Mouse (Mus musculus) hindbrain, embryonic 15.5 days (tissue): Measurements from ENCODE around the gene Prss41. TPM values are rescaled to one million over a fixed set of nuclear protein-coding genes. Genes with fewer than 3 reads are reported as not detected.

ENCODE experiments used
- ATAC-seq: fragments of 200-750 bp; cut with Nextera tagmentation; 2 replicates; pipeline ENCODE4 v1.8.0; 2017; ENCODE audit warnings: low read depth, moderate number of reproducible peaks, moderate TSS enrichment; ENCODE audit not compliant: low FRiP score
- H3K27ac ChIP-seq: fragments of 300-500 bp; sonication (generic); replicated peaks from 2 replicates; pipeline ENCODE4 v1.5.1; 2015; ENCODE audit warnings: mild to moderate bottlenecking, inconsistent platforms
- H3K27me3 ChIP-seq: fragments of 300-500 bp; sonication (generic); 2 replicates; pipeline ENCODE4 v1.6.1; 2015; ENCODE audit warnings: control low read depth, inconsistent platforms
- H3K36me3 ChIP-seq: fragments of 300-500 bp; sonication (generic); 2 replicates; pipeline ENCODE4 v1.6.1; 2015; ENCODE audit warnings: control low read depth, inconsistent platforms
- H3K4me1 ChIP-seq: fragments of 300-500 bp; sonication (generic); replicated peaks from 2 replicates; pipeline ENCODE4 v1.6.1; 2015; ENCODE audit warnings: control low read depth, inconsistent platforms
- H3K4me2 ChIP-seq: fragments of 300-500 bp; sonication (generic); 2 replicates; pipeline ENCODE4 v1.6.1; 2015; ENCODE audit warnings: moderate library complexity, mild to moderate bottlenecking, inconsistent platforms
- H3K4me3 ChIP-seq: fragments of 300-500 bp; sonication (generic); 2 replicates; pipeline ENCODE4 v1.5.1; 2015; ENCODE audit warnings: mild to moderate bottlenecking, inconsistent platforms
- H3K9ac ChIP-seq: fragments of 300-500 bp; sonication (generic); 2 replicates; pipeline ENCODE4 v1.6.1; 2015; ENCODE audit warnings: inconsistent platforms
- H3K9me3 ChIP-seq: fragments of 300-500 bp; sonication (generic); 2 replicates; pipeline ENCODE4 v1.6.1; 2016; ENCODE audit warnings: control low read depth, inconsistent platforms
- WGBS: fragments of 180-500 bp; shearing (Covaris S2); methylation state at CpG from one replicate; pipeline ENCODE4 v1.1.7; 2015; 5-methylcytosine and 5-hydroxymethylcytosine counted together
- polyA plus RNA-seq: library from polyadenylated mRNA; unstranded; fragments of >200 nt; fragmentation: Nextera tagmentation; extraction: Ambion mirVana; gene quantifications from 2 replicates; pipeline ENCODE4 v1.2.1, GENCODE M21; 2015

Gene Prss41
- polyA plus RNA-seq, 1 experiment from 2014 or later, result 1.3 TPM

DNA sequence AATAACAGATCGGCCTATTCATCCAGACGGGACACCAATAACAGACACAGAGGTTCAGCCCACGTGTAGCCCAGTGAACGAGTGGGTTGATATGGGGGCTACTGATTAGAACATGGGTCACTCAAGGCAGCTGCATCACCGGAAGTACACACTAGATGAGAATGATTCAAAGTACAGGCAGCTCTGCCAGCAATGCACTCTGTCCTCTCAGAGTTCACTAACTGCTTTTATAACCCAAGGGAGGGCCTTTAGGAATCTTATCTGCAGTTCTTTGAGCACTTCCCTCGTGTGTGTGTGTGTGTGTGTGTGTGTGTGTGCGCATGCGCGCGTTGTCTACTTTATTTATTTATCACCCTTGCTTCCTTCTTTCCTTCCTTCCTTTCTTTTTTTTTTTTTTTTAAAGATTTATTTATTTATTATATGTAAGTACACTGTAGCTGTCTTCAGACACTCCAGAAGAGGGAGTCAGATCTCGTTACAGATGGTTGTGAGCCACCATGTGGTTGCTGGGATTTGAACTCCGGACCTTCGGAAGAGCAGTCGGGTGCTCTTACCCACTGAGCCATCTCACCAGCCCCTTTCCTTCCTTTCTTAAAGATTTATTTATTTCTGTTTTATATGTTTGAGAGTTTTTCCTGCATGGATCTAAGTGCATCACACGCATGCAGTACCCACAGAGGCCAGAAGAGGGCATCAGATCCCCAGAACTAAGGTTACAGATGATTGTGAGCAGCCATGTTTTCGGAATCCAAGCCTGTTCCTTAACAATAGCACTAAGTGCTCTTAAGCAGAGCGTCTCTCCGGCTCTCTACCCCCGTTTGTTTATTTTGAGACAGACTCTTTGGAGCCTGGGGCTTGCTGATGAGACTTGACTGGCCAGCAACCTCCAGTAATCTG, 7.1 kb upstream of the Prss41 start:
- WGBS, result 64% methylated on average over 18 of the region's 19 CpGs
- Histone ChIP-seq H3K27ac (no peak overlapping the region), H3K4me3 (no peak overlapping the region), H3K9me3 (no peaks in the 10 kb centered on the region), H3K27me3 (no peaks in the 10 kb centered on the region), H3K4me2 (no peak overlapping the region), H3K9ac (no peak overlapping the region), H3K36me3 (no peaks in the 10 kb centered on the region), H3K4me1 (no peaks in the 10 kb centered on the region)
- ATAC-seq, result peak; percentile 49

DNA sequence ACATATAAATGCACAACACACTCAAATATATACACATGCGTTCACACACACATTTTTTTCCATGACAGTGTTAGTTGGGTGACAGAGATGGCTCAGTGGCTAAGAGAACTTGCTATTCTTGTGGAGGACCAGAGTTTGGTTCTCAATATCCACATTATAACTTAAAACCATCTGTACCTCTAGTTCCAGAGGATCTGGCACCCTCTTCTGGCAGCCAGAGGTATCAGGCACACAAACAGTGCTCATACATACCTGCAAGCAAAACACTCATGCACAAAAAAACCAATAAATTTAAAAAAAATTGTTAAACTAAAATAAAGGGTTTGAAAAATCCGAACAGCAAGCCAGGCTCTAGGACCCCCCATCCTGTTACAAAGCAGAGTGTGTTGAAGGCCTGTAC, 6.1 kb upstream of the Prss41 start:
- H3K4me3 ChIP-seq, result no peak overlapping the region
- 64% methylated on average over 2 of the region's 2 CpGs for WGBS
- H3K27ac ChIP-seq, result no peak overlapping the region
- H3K9me3 ChIP-seq, result no peaks in the 10 kb centered on the region
- H3K4me1 ChIP-seq, result no peaks in the 10 kb centered on the region
- ATAC-seq, result no peak
- no peaks in the 10 kb centered on the region for H3K27me3 ChIP-seq
- no peaks in the 10 kb centered on the region for H3K36me3 ChIP-seq
- H3K4me2 ChIP-seq, result no peak overlapping the region
- no peak overlapping the region for H3K9ac ChIP-seq

DNA sequence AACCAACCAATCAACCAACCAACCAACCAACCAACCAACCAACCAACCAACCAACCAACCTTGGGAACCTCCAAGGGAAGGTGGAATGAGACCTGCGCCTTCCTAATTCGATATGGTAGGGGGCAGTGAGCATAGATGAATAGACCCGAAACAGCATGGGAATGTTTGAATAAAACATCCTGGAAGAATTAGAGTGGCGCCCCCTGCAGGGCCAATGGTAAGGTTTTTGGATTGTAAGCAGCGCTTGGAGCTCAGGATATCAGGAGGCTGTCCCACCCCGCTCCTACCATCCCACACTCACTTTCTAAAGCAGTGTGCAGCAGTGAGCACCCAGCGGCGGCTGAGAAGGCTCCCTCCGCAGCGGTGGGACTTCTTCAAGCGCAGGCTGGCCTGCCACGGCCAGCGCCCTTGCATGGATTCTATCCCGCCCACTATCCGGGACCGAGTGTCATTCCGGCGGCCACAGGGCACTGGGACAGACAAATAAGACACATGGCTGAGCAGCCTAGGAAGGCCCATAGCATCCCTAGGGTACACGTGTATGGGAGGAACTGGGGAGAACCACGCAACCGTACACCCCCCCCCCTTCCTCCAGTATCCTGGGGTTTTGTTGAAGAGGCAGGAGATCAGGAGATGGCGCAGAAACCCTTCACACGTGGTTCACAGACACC, 696 bp downstream of the Prss41 start:
- H3K4me2 ChIP-seq, result peak overlapping the region; percentile 38
- no peak overlapping the region for H3K27ac ChIP-seq
- no peak for ATAC-seq

DNA sequence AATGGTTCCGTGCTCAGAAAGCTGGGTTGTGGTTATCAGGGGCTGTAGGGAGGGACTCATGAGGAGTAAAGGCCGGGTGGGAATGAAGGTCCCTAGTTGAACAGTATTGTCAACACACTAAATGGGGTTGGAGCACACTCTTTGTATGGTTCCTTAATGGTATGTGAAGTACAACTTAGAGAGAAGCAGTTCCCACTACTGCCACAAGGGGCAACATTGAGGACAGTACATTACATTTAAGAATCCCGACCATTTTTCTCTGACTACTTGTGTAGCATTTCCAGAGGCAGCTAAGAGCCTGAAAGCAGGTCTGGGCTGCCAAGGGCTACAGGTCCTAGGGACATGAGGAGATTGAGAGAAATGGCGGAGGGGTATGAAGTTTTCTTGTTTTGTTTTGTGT, 2.8 kb downstream of the Prss41 start:
- 33% methylated on average over 4 of the region's 4 CpGs for WGBS
- Histone ChIP-seq H3K27ac (no peak overlapping the region), H3K4me3 (no peak overlapping the region), H3K4me1 (no peaks in the 10 kb centered on the region), H3K9me3 (no peaks in the 10 kb centered on the region), H3K4me2 (no peak overlapping the region), H3K36me3 (no peaks in the 10 kb centered on the region), H3K27me3 (no peaks in the 10 kb centered on the region), H3K9ac (no peak overlapping the region)
- no peak for ATAC-seq

More for the DNA sequence above, 696 bp downstream of the Prss41 start:
- Histone ChIP-seq H3K36me3 (no peaks in the 10 kb centered on the region), H3K4me3 (0 out of 2 replicates have a peak overlapping the region, but pooled peaks have one; percentile 8), H3K9me3 (no peaks in the 10 kb centered on the region), H3K4me1 (no peaks in the 10 kb centered on the region), H3K27me3 (no peaks in the 10 kb centered on the region), H3K9ac (no peak overlapping the region)
- 38% methylated on average over 23 of the region's 23 CpGs for WGBS

DNA sequence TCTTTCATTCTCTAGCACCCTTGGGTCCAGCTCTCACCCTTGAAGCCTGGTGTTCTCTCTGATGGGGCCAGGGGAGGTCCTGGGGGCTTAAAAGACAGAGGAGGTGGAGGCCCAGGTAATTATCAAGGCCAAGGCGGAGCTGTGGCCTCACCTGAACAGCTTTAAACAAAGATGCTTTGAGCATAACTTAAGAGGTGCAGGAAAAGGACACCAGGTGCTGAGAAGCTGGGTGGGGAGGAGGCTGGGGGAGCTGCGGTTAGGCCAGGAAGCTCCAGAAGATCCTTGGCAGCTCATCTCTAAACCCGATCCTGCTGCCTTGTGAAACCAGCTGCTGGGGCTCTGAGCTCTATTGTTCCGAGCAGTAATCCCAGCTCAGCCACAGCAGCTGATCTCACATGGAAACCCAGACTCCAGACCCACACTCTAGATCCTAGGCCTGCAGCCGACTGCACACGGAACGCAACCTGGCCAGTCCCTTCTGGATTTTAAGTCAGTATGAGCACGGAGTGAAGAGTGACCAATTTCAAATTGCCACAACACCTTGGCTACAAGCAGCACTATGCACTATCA, 7.9 kb downstream of the Prss41 start, which contains the start of gene Prss33:
TSS of gene Prss33 (minus strand) at position 51 of the 570 bp plus-strand sequence.
- 78% methylated on average over 8 of the region's 8 CpGs for WGBS
- no peaks in the 10 kb centered on the region for H3K36me3 ChIP-seq
- peaks cover 14% of the 10 kb centered on the region; the same call in 1 of the 2 replicates for H3K27me3 ChIP-seq
- no peaks in the 10 kb centered on the region for H3K4me1 ChIP-seq
- ATAC-seq, result no peak
- no peak within 1 kb of the TSS for H3K4me3 ChIP-seq
- no peak within 1 kb of the TSS for H3K4me2 ChIP-seq
- no peak within 1 kb of the TSS for H3K9ac ChIP-seq
- no peak within 1 kb of the TSS for H3K27ac ChIP-seq
- H3K9me3 ChIP-seq, result no peaks in the 10 kb centered on the region

DNA sequence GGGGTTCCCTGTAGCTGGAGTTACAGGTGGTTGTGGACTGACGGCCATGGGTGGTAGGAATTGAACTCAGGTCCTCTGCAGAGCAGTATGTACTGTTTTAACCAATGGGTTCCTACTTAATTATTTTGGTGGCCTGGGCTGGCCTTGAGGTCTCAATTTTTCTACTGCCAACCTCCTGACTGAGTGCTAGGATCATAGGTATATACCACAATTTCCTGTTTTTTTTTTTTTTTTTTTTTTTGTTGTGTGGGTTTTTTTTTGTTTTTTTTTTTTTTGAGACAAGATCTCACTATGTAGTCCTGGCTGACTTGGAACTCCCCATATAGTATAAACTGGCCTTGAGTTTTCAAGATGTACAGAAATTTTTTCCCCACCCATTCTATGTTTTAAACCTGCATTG, 12.8 kb downstream of the Prss41 start:
- Histone ChIP-seq H3K36me3 (peaks cover 10% of the 10 kb centered on the region), H3K4me2 (no peak overlapping the region), H3K27ac (no peak overlapping the region), H3K9me3 (no peaks in the 10 kb centered on the region), H3K4me1 (peaks cover 25% of the 10 kb centered on the region), H3K4me3 (no peak overlapping the region), H3K27me3 (peaks cover 14% of the 10 kb centered on the region; the same call in 1 of the 2 replicates), H3K9ac (no peak overlapping the region)
- ATAC-seq, result no peak
- 97% methylated on average over 1 of the region's 1 CpGs for WGBS

DNA sequence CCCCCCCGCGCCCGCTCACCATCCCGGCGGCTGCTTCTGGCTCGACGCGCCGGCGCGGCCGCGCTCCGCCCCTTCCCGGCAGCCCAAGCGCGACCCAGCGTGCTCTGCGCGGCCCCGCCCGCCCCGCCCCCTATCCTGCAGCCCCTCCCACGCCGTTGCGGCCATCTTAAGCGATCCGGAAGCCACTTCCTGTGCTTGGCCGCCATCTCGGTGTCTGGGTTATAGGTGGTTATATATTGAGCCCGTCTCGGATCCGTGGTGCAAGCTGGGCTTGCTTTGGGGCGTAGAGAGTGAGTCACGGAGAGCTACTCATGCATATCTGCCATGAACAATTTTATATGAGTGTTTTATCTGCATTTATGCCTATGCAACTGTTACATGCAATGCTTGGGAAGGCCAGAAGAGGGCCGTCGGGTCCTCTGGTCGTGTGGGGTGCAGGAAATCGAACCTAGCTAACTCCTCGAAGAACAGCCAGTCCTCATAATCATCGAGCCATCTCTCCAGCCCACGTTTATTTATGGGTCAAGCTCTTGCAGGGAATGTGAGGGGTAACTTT, 14.8 kb downstream of the Prss41 start, which contains the start of gene Elob:
TSS of gene Elob (minus strand) at position 73 of the 556 bp plus-strand sequence.
- H3K27me3 ChIP-seq, result peaks cover 13% of the 10 kb centered on the region; the same call in 1 of the 2 replicates
- peak within 1 kb of the TSS; percentile 67 for H3K4me3 ChIP-seq
- peak within 1 kb of the TSS; percentile 89 for H3K9ac ChIP-seq
- ATAC-seq, result peak; percentile 95
- no peaks in the 10 kb centered on the region for H3K9me3 ChIP-seq
- WGBS, result under 1% methylated on average over 27 of the region's 42 CpGs
- H3K4me2 ChIP-seq, result peak within 1 kb of the TSS; percentile 80
- H3K4me1 ChIP-seq, result peaks cover 25% of the 10 kb centered on the region
- peaks cover 30% of the 10 kb centered on the region for H3K36me3 ChIP-seq
- peak within 1 kb of the TSS; percentile 96 for H3K27ac ChIP-seq

DNA sequence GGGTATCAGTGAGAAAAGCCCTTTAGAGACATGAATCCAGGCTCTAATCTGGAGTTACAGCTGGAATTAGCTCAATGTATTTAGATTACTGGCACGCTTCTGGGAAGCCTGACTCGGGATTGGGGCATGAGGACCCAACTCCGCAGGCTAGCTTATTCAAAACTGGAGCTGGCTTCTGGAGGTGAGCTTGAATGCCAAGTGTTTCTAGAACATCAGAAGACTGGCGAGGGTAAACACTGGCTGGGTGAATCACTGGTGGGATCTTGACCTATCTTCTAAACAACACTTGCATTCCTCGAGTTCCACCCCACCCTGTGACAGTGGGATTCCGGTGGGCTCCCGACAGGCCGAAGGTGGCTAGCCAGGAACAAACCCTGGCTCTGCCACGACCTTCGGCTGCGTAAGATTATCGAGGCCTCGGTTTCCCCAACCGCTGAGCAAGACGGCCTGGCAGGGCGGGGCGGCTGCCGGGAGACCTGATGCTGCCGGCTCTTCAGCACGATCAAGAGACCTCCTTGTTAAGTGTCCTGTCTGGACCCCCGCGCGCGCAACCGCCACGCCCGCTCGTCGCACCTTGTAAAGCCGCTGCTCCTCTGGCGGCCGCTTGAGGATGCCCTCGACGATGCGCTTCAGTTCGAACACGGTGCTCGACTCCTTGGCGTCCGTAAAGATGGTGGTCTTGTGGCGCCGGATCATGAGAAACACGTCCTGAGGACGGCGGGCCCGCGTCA, 15.5 kb downstream of the Prss41 start:
- H3K27me3 ChIP-seq, result peaks cover 6% of the 10 kb centered on the region; the same call in 1 of the 2 replicates
- H3K9ac ChIP-seq, result peak overlapping the region; percentile 89
- peak overlapping the region; percentile 67 for H3K4me3 ChIP-seq
- peak overlapping the region; percentile 80 for H3K4me2 ChIP-seq
- H3K27ac ChIP-seq, result peak overlapping the region; percentile 96
- no peaks in the 10 kb centered on the region for H3K9me3 ChIP-seq
- peaks cover 25% of the 10 kb centered on the region for H3K4me1 ChIP-seq
- peak; percentile 80 for ATAC-seq
- peaks cover 37% of the 10 kb centered on the region for H3K36me3 ChIP-seq
- under 1% methylated on average over 47 of the region's 47 CpGs for WGBS

DNA sequence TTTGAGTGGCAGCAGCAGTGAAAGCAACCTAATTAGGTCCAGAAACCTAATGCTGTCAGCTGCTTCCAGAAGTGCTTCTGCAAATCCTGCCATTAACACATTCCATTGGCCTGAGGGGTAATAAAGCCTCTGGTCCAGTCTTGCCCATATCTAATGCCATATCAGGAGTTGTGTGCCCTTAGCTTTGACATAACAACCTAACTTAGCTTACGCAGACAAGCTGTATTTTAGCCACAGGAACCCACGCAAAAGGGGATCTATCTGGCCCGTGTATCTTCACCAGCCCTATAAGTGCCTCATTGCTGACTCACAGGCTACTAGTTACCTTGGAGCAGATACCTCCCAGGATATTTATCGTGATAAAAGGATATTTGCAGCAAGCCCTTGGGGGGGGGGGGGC, 18.4 kb downstream of the Prss41 start:
- H3K36me3 ChIP-seq, result peaks cover 62% of the 10 kb centered on the region
- ATAC-seq, result no peak

DNA sequence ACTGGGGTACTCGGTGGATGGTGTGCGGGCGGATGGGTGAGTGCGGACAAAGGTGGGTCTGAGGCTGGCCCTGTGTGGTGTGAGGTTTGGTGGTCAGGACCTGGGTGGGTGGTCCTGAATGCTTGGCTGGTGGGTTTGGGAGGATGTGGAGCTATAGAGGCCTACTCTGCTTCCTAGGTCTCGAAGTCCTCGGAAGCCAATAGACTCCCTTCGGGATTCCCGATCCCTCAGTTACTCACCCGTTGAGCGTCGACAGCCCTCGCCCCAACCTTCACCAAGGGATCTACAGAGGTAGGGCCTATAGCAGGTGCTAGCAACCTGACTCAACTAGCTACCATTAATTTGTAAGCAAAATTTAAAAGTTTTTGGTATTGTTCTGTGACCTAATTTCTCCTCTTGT, 20.4 kb downstream of the Prss41 start:
- no peaks in the 10 kb centered on the region for H3K27me3 ChIP-seq
- peaks cover 19% of the 10 kb centered on the region for H3K4me1 ChIP-seq
- H3K9me3 ChIP-seq, result peaks cover 12% of the 10 kb centered on the region
- no peak overlapping the region for H3K27ac ChIP-seq
- no peak overlapping the region for H3K4me3 ChIP-seq
- no peak overlapping the region for H3K9ac ChIP-seq
- 0 out of 2 replicates have a peak, but pooled peaks have one; percentile 39 for ATAC-seq
- H3K4me2 ChIP-seq, result no peak overlapping the region
- peaks cover 81% of the 10 kb centered on the region for H3K36me3 ChIP-seq
- WGBS, result 87% methylated on average over 12 of the region's 12 CpGs

More for the DNA sequence above, 18.4 kb downstream of the Prss41 start:
- Histone ChIP-seq H3K4me3 (no peak overlapping the region), H3K9ac (no peak overlapping the region), H3K9me3 (no peaks in the 10 kb centered on the region), H3K4me2 (no peak overlapping the region), H3K27me3 (no peaks in the 10 kb centered on the region), H3K4me1 (peaks cover 25% of the 10 kb centered on the region), H3K27ac (no peak overlapping the region)
- WGBS, result 87% methylated on average over 4 of the region's 4 CpGs

DNA sequence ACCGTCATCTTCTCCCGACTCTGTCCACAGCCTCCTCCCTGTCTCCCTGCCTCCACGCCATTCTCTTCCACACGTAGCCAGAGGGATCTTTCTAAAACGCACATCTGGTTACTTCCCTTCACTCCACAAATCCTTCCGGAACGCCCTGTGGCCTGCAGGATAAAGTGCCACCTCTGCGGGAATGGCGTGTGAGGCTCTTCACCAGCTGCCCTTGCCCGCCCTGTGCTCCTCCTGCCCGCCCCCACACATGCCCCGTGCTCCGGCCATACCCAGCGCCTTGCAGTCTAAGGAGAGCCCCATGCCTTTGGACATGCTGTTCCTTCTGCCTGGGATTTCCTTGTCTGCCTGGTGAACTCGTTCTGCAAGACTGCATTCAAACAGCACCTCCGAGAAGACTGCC, 21.0 kb downstream of the Prss41 start:
- ATAC-seq, result peak; percentile 25; the same call in 1 of the 2 replicates
- no peak overlapping the region for H3K27ac ChIP-seq
- H3K4me2 ChIP-seq, result no peak overlapping the region
- peaks cover 17% of the 10 kb centered on the region for H3K4me1 ChIP-seq
- no peak overlapping the region for H3K4me3 ChIP-seq
- H3K36me3 ChIP-seq, result peaks cover 87% of the 10 kb centered on the region
- WGBS, result 86% methylated on average over 16 of the region's 16 CpGs
- H3K9me3 ChIP-seq, result peaks cover 13% of the 10 kb centered on the region
- H3K27me3 ChIP-seq, result no peaks in the 10 kb centered on the region
- no peak overlapping the region for H3K9ac ChIP-seq
